Mouse (Mus musculus): Measurements from ENCODE around the gene Slc16a11.
A peak's percentile ranks its signal among the peaks of the same experiment; 100 is the strongest.
"Not testable (repeated sequence)": the region's sequence is repeated elsewhere in the genome, so short reads cannot be mapped to it uniquely, and the experiment has no call there.

The Slc16a11 gene

DNA sequence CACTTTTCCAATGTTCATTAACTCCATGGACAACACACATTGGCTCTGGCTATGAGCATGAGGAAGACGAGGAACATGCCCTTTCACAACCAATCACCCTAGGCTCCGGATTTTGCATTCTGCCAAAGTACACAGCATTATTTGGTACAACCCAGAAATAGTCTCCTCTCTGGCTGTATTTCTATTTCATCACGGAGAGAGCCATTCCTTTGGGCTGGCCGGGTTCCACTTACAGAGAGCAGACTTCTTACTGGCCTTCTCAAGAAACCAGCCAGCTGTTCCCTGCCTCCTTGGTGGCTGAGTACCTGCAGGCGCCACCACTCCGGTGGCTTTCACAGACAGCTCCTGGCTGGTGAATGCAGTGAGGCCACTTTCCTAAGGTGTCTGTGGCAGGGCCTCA, at the start of gene Slc16a11:
Slc16a11 (plus strand) TSS at position 330 of the 400 bp plus-strand sequence.
- no peak for DNase-seq (ENCODE audit: low read depth)

DNA sequence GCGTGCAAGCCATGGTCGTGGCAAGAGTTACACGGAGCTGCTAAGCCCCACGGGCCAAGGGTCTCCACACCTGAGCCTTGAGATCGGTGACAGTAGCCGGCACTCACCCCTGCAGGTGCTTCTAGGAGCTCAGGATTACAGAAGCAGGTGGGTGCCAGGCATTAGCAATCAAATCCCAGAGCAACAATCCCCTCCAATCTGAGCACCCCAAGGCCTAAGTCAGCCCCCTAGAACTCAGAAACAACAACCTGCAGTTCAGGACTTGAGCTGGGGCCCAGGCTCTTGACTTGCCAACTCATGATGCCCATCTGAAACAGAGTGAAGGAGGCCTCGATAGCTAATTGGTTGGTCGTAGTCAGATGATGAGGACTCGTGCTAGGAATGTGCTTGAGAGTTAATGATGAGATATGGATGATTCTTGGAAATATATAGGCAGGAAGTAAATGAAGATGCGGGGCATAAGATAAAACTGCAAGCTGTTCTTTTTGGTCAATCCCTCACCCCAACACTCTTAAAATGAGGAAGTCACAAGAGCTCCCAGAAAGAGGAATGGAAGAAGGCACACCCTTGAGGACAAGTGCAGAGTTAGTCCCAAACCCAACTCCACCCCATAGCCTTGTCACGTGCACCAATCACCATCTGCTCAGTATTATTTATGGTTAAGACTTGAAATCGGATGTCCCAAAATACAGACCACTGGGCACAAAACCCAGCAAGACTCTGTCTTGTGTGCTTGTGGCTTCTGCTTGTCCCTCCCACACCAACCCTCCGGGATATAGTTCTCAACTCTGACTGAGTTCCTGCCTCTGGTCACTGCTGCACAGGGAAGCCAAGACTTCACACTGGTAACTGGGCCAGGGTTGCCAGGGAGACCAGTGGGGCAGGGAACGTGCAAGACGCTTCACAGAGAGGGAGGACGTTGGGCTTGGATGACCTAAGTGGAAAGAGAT, 46.3 kb upstream of the Slc16a11 start:
- no peak for DNase-seq (ENCODE audit: low read depth)

DNA sequence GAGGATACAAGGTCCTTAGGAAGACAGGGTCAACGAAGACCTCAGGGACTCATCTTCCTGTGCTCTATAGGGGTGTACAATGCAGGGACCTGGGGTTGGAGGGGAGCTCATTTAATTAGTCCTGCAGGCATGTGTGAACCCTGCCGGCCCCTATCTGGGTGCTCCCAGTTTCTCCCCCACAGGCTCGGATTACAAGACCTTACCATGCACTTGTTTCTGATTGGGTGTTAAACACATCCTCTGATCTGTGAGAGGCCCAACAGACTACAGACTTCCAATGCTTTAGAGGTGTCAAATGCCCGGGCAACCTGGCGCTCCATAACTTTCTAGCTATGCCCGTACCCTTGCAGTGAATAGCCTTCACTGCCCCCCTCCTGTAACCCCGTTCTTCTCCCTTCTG, 44.4 kb upstream of the Slc16a11 start:
- DNase-seq (ENCODE audit: low read depth) = no peak

DNA sequence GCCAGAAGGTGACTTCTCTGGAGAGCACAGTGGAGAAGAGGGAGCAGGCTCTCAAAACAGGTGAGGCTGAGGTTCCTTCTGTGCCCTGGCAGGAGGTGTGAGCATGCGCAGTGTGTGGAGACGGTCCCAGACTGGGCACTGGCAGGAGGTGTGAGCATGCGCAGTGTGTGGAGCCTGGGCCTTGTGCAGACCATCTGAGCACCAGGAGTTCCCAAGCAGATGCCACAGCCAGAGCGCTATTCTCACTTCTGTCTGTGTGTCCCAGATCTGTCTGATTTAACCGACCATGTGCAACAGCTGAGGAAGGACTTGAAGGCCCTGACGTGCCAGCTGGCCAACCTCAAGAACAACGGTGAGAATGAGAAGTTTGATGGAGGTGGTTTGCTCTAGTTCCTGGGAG, 43.1 kb upstream of the Slc16a11 start:
- not testable (repeated sequence) for DNase-seq (ENCODE audit: low read depth)

DNA sequence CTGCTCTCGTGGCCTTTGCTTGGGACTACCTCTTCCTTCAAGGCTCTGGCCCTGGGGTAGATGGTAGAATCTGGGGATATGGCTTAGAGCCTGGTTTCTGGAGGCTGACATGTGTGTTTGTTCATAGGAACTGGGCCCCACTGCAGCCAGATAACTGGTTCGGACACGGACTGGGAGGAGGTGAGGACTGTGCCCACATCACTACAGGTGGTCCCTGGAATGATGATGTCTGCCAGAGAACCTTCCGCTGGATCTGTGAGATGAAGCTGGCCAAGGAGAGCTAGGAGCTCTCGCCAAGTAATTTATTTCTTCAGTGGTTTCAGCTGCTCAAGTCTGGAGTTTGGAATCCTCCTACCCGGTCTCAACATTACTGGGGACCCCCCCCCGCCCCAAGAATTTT, 42.3 kb upstream of the Slc16a11 start:
- DNase-seq (ENCODE audit: low read depth) = no peak

DNA sequence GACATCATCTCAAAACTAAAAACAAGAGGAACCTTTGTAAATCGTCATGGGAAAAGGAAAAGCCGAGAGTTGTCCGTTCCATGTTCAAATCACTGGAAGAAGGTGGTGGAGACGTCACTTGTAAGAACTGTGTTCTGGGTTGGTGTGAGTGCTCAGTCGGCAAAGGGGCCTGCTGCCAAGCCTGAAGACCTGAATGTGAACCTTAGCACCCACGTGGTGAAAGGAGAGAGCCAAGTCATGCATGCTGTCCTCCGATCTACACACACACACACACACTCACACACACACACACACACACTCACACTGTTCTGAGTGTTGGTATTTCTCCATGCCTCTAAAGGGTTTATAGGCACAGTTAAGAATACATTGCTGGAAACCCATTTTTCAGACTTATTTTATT, 41.4 kb upstream of the Slc16a11 start:
- DNase-seq (ENCODE audit: low read depth) = no peak

DNA sequence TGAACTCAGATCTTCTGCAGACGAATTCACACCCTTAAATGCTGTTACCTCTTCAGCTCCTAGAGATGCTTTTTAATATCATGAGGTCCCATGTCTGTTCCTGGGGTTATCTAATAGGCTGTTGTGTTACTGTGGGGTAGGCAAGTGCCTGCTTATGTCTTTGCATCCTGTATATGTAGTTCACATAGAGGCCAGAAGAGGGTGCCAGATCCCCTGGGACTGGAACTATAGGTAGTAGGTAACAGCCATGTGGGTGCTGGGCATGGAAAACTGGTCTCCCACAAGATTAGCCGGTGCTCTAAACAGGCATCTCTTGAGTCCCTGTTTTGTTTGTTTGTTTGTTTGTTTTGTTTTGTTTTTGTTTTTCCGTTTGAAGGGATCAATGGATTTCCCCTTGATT, 40.7 kb upstream of the Slc16a11 start:
- DNase-seq (ENCODE audit: low read depth) = peak; percentile 69

DNA sequence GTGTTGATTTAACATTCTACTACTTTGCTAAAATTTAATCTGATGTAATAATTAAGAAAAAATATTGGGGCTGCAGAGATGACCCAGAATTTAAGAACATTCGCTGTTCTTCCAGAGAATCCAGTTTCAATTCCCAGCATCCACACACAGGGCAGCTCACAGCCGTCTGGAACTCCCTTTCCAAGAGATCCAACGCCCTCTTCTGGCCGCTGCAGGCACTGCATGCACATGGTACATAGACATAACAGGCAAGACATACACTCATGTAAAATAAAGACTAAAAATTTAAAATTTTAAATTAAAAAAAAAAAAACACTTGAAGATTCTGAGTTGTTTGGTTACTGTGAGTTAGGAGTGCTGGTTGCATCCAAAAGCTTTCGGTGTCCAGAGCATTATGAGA, 40.3 kb upstream of the Slc16a11 start:
- DNase-seq (ENCODE audit: low read depth) = no peak

DNA sequence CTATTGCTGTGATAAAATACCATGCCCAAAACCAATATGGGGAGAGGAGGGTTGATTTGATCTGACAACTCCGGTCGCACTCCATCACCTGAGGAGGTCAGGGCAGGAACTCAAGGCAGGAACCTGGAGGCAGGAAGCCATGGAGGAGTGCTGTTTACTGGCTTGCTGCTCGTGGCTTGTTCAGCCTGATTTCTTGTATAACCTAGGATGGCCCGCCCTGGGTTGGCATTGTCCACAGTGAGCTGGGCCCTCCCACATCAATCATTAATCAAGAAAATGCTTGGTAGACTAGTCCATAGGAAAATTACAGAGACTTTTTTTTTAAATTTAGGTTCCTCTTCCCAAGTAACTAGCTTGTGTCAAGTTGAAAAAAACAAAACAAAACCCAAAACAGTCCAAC, 38.1 kb upstream of the Slc16a11 start:
- DNase-seq (ENCODE audit: low read depth) = no peak

DNA sequence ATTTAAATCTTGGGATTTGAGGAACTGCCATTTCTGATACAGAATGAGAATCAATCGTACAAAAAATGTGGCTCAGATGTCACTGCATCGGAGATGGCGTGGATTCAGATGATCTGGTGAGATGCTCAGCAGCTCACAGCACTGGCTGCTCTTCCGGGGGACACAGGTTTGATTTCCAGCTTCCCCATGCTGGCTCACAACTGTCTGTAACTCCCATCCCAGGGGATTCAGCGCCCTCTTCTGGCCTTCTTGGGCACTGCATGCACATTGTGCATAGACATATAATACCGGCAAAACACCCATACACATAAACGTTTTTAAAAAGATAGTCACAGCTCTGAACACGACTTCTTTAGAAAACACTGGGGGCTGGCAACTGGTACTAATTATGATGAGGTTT, 34.9 kb upstream of the Slc16a11 start:
- DNase-seq (ENCODE audit: low read depth) = peak; percentile 20

DNA sequence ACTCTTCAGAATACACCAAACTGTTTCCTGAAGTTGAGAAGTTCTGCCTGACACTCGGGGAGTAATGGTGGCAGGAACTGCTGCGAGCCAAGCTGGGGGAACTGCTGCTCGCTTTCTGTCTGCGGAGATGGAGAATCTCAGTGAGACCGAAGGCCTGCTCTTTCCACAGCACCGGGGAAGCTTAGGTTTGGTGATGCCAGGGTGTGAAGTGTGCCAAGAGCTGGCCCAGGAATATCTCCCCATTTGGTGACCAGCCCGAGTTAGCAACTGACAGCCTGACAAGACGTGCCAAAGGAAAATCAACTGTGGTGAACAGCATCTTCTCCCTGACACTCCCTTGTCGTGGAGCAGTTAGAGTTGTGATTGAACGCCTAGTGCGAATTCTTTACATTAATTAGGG, 34.2 kb upstream of the Slc16a11 start:
- no peak for DNase-seq (ENCODE audit: low read depth)

DNA sequence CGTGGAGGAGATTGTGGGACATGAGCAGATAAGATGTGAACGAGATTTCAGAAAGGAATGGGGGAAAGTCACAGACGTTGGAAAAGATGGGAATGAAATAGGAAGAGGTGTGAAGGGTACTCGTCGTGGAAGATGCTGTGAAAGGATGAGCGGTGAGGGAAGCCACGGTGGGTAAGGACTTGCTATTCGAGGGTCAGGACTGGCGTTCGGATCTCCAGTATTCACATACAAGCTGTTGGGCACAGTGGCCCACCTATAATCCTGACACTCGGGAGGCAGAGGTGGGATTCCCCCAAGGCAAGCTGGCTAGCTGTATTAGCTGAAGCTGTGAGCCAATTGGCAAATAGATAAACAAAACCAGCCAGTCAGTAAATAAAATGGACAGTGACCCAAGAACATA, 33.8 kb upstream of the Slc16a11 start:
- DNase-seq (ENCODE audit: low read depth) = no peak

DNA sequence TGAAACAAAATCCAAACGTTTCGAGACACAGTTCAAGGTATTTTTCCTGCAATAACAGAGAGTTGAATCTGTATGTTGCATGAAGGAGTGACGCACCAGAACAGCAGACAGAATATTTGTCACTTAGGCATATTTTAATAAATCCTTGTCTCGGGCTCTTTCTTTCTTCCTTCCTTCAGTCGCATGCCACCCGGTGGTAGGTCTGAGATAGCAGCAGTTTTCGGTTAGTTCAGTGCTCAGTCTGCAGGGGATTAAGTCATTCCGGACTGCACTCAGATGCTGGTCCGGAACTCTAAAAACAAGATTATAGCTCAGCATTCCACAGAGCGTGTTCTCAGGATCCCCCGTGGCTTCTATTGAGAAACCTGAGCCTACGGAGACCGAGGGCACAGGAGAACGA, 33.2 kb upstream of the Slc16a11 start:
- DNase-seq (ENCODE audit: low read depth) = peak; percentile 26

DNA sequence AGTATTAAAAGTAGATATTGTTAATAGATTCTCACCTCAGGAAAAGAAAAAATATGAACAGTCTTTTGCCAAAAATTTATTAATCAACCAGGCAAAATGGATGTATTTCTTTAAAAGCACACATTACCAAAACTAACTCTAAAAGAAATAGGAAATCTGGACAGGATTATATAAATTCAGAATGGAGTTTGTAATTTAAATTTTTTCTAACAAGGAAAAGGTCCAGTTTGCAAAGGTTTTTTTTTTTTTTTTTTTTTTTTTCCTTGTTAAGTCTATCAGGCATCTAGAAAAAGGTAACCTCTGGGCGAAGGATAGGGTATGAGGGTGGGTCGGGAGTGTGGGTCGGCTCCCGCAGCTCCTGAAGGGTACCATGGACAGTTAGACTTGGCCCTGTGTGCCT, 32.1 kb upstream of the Slc16a11 start:
- DNase-seq (ENCODE audit: low read depth) = no peak

DNA sequence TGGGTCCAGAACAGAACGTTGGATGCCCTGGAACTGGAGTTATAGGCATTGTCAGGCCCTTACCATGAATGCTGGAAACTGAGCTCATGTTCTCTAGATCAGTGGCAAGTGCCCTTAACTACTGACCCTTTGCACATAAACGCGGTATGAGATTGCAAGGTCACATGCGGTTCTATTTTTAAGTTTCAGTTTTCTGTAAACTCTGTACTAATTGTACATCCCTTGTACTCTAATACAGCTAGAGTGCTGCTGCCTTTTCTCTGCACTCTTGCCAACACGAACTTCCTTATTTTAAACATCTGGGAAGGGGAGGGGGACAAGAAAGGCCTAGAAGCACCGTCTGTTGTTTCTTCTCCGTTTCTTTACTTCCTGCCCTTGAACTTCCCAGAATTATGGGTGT, 27.4 kb upstream of the Slc16a11 start:
- no peak for DNase-seq (ENCODE audit: low read depth)

DNA sequence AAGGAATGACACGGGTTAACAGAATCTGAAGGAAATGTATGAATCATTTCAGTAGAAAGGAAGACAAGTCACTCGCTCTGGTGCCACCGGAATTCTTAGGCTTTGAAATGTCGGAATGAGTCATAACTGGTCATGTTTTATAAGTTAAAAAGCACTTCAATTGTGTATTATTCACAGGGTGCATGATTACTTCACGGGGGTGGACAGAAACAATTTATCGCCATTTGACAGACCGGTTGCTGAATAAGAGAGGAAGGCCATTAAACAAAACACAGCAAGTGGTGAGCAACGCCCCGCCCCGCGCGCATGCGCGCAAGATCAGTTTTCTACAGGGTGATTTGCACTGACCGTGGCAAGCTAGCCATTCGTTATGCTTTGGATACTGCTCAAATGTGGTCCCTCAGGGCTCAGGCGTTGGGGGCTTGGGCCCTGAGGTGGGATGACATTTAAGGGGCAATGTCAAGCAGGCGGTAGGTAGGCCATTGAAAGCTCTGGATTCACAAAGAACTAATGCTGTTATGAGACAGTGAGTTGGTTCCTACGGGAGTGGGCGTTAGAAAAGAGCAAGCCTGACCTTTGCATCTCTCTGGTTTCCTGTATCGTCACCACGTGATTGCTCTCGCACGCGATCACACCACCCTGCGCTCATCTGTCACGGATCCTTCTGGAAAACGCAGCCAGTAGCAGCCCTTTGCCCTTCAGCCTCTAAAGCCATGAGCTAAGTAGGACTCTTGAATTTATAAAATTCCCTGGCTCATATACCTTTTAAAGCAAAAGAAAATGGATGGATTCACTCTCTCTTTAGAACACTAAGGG, 23.0 kb upstream of the Slc16a11 start:
- DNase-seq (ENCODE audit: low read depth) = no peak

DNA sequence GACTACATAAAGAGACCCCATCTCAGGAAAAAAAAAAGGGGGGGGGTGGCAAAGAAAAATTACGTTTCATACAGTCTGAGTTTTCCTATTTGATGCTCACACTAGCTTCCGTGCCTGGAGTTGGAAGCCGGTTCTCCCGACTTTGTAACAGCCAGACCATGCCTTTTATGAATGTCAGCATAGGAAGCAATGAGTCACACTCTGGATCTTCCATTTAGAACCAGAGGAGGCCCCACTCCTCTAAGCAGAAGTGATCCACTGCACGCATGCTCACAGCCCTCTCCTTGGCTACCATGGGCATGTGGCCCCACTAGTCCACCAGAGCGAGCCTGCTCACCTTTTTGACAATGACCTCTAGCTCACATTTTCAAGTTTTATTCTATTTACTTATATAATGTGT, 21.4 kb upstream of the Slc16a11 start:
- no peak for DNase-seq (ENCODE audit: low read depth)

DNA sequence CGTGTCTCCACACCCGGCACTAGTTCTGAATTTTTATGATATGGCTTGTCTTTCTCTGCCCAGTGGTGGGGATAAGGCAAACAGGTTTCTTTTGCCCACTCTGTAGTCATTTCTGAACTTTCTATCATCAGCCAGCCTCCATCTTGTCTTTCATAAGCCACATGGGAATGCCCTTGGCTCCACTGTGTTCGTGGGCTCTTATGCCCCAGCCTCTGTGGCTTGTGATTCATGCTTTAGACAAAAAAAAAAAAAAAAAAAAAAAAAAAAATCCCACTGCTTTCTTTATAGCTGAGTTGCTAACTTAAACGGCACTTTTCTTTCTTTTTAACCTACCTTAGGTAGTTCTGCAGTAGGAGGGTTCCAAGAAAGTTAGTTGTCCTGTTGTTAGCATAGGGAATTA, 20.4 kb upstream of the Slc16a11 start:
- no peak for DNase-seq (ENCODE audit: low read depth)

DNA sequence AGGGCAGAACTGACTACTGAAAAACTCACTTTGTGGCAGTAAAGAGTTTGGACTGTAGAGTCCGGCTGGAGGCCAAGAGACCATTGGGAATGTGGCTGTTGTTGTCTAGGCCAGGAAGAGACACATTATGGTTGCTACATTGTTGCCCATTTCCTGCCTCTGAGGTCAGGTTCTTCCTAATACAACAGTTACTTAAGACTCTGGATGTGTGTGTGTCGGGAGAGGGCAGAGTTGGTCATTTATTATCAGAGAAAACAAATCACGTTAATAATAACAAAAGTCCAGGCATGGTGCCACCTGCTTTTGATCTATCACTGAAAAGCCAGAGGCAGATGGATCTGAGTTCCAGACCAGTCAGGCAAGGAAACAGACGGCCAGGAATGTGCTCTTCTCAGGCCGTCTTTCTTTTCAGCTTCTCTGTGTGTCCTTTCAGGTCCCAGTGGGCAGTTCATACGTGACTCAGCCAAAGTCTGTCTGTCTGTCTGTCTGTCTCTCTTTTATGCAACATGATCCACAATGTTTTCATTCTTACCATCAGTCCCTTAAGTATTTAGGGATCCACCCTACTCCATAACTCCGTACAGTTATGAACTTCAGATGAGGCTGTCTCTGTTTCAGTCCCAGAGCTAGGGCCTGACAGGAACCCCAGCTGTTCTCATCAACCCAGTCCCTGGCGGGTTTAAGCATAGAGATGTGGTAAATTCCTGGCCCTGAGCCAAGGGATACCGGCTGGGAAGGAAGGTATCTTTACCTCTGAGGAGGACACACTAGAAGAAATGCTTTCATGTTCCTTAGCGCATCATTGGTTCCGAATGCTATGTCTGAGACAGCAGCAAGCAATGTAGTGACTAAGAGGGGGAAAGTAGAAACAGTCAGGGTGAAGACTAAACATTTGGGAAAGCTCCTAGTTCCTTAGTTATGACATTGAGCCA, 18.9 kb upstream of the Slc16a11 start:
- no peak for DNase-seq (ENCODE audit: low read depth)

DNA sequence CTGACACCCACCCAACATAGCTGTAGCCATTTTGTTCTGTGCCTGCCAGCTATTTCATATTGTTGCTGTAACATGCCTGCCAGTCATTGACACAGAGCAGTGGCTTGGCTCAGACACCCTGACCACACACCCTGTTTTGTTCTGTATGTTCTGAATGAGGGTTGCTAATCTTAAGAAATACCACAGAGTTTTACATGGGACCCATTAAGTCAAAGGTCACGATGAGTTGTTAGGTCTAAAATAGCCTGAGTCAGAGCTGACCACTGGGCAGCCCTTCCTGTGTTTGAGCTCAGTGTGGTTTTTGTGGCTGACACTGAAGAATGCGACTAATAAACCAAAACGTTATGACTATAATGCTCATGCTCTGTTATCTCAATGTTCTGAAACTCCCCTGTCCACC, 14.2 kb upstream of the Slc16a11 start:
- DNase-seq (ENCODE audit: low read depth) = no peak

DNA sequence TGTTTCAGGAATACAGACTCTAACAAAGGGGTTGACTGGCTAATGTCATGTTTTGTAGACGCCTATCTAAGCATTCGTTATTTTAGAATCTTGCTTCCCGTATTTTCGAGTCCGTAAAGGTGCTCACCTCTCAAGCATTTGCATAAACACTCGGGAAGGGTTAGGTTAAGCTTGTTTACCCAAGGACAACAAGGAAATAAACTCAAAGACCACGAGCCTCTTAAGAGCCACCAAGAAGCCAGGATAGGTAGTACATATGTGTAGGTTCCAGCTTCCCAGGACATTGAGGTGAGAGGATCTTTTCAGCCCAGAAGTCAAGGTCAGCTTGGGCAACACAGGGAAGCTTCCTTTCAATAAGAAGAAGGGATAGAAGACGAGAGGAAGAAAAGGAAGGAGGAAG, 13.4 kb upstream of the Slc16a11 start:
- no peak for DNase-seq (ENCODE audit: low read depth)

DNA sequence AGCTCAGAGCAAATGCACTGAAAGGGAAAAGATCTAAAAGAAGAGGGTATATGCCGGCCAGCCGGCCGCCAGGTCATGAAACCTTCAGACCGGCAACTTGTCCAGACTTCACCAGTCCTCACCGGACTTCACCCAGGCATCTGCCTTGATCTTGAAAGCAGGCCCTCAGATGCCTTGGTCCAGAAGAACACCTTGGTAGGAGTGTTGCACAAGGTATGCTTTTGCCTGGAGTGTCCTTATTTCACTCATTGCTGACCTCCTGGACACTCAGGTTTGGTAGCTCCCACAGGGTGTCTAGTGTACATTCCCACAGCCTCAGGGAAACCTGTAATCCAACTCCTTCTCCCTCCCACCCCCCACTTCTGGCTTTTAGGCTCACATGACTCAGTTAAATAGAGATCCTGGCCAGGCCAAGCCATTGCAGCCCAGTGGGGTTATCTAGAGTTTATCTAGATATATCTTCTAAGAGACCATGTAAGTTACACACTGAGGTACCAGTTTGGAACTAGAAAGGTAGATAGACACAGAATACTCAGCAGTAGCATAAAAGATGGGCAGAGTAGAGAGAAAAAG, 12.4 kb upstream of the Slc16a11 start:
- no peak for DNase-seq (ENCODE audit: low read depth)
